Mouse (Mus musculus) left cerebral cortex, adult 18-20 months (tissue): ENCODE data around the gene Arid1a. TPM values are rescaled to one million over a fixed set of nuclear protein-coding genes. Genes with fewer than 3 reads are reported as not detected.
A peak's percentile ranks its signal among the peaks of the same experiment; 100 is the strongest.

Source experiments
- DNase-seq, 2 experiments: peaks; one replicate each; pipeline ENCODE4 v3.0.0; 2021 to 2022; ENCODE audit warnings: low spot score in 2 of 2, mixed read lengths in 1 of 2
- long read RNA-seq, 2 experiments: library from polyadenylated mRNA; stranded (forward); transcript quantifications; one replicate each; pipeline ENCODE4 v2.0.0; 2021
- total RNA-seq, 2 experiments: library from RNA; stranded (reverse); gene quantifications; 2 replicates each; pipeline ENCODE4 v1.2.3; 2021

The Arid1a gene
- 10 to 100 TPM; 83.3 to 86.2 TPM for total RNA-seq
- long read RNA-seq, experiment 1, full-length matches to known transcripts = 5 of 76 reads
- long read RNA-seq, experiment 1, partial matches to known transcripts = 71 of 76 reads
- long read RNA-seq, experiment 1, other reads (novel, unspliced or antisense) = 0 of 76 reads
- long read RNA-seq, experiment 2, partial matches to known transcripts = 15 of 33 reads
- long read RNA-seq, experiment 2, other reads (novel, unspliced or antisense) = 18 of 33 reads

DNA sequence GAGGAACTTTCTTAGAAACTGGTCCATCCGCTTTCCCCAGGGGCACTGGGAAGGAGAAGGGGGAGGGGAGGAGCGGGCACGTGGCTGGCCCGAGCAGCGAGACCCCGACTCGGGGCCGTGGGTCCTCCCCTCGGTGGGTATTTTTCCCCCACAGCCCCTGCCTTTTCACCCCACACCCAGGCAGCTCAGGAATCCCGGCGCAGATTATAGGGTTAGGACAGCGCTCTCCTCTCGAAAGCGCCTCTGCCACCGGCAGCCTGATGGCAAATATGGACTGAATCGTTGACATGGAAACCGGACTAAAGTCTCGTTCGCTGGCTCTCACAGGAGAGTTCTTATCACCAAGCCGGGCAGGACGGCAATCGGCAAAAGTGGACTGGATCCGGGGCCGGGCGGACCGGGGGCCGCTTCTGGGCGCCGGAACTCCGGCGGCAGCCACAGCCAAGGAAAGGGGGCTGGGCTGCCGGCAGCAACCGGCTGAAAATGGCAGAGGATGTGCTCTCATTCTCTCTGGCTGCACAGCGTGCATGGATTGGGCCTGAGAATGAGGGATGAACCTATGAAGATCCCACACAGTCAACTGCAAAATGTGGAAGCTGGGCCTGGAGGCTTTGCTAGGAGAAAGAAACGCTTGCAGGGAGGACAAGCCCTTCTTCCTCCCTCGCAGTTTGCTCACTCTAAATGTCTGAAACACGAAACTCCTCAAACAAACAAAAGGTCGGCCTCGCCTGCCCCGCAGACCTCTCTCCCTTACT lies at the start of gene Arid1a:
TSS of gene Arid1a (minus strand) at position 256 of the 755 bp plus-strand sequence.
- DNase-seq = peak; percentile 88 to 95

DNA sequence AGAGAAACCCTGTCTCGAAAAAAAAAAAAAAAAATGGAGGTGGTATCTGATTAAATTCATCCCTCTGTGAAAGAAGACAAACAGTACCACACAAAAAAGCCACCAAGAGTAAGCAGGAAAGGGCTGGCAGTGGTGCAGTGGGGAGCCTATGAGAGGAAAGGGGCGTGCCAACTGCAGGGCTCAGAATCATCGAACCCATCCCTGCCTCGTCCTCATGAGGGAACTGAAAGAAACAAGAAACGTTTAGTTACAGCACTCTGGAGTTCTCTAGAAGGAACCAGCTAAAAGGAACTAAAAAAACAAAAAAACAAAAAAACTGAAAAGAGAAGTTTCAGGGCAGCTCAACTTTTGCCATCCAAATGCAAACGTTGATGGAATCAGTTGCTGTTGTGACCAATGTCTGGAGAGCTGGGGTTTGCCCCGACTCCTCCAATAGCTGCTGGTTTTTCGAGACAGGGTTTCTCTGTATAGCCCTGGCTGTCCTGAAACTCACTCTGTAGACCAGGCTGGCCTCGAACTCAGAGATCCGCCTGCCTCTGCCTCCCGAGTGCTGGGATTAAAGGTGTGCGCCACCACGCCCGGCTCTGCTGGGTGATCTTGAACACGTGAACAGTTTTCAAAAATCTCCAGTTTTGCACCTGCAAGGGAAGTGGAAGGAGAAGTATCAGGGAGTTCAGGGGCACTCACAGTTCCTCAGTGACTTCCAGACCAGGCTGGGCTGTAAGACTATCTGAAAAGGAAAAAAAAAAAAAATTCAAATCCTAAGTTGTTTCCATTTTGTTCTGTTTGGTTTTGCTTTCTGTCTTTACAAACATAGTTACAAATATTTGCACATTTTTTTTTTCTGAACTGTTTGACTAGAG lies 48.1 kb upstream of the Arid1a start:
- no peak for DNase-seq

DNA sequence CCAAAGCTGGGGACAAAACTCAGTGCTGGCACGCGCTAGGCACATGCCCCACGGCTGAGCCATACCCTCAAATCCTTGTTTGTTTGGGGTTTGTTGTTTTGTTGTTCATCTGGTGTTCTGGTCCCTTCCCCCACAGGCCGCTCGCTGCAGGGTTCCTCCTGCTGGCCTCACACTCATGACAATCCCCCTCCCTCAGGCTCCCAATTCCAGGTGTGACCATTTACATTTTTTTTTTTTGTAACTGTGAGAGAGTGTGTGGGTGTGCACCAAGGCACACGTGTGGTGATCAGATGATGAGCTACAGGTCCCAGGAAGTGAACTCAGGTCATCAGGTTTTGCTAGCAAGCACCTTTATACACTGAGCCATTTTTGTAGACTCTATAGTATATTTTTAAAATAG lies 44.0 kb upstream of the Arid1a start:
- DNase-seq = no peak

DNA sequence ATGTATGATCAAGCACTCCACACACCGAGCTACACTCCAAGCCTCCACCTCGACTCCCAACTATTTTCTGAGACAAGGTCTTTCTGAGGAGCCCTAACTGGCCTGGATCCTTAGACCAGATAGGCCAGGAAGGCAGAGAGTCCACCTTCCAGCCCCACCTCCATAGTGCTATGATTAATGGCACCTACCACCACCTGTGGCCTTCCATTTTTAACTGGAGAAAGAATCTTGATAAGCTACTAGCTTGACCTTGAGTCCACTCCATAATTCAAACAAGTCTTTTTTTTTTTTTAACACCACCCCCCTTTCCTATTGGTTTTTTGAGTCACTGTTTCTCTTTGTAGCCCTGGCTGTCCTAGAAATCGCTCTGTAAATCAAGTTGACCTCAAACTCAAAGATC lies 36.7 kb upstream of the Arid1a start:
- DNase-seq = no peak

DNA sequence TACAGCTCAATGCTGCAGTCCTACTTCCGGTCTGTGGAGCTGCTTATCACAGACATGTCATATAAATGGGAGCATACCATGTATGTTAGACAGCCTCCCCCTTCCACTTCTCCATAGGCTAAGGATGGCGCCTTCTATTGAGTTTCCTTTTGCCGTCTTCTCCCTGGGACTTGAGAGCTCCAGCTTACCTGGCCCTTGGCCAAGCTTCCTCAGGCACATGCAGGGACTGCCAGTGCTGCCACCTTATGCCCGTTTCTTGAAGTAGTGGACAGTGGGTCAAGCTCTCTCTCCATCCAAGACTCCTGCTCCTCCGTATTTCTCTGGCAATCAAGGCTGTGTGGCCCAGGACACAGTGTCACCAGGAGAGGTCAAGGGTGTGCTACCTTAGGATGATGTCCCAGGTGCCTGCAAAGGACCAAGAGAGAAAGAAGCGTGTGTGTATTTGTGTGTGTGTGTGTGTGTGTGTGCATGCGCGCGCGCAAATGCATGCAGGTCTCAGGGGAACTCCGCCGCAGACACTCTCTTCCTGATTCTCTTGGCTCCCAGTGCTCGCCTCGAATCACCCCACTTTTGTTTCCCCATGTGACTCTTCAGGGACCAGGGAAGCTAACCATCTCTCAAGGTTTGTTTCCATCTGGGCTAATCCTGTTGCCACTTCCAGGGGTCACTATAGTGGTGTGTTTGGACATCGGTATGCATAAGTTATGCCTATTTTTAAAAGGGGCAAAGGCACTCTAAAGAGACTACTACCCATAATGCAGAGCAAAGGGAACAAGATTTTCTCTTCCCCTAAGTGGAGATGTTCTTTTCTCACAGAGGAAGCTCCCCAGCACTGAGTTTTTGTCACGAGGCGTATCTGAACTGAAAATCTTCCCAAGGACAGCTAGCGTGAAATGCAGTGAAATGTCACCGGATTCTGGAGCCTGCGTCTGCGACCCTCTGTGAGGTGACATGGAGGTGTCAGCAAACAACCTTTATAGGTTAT lies 18.3 kb upstream of the Arid1a start:
- peak; percentile 52 to 67 for DNase-seq

DNA sequence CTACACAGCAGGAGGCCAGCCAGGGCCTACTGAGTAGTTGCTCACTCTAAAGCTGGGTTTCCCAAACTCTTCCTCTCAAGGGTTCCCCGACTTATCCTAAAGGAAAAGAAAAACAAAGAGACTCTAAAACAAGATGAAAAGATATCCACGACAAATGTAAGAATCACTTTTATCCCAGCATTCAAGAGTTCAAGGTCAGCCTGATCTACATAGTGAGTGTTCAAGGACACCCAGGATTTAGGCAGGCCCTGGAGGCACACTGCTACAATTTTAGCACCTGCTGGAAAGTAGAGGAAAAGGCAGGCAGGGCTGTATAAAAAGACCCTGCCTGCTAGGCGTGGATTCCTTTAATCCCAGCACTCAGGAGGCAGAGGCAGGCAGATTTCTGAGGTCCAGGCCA lies 12.6 kb upstream of the Arid1a start:
- DNase-seq = no peak

DNA sequence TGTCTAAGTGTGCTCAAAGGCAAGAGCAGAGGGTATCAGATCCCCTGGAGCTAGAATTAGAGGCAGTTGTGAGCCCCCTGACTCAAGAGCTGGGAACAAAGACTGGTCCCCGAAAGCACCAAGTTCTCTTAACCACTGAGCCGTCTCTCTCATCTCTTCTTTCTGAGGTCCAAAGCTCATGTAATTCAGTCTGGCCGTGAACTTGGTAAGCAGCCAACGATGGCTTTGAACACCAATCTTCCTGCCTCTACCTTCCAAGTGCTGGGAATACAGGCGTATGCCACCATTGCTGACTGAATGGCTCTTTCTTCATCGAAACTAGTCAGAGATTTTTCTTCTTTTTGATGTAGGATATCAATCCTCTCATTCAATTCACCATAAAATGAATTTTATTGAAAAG lies 6.5 kb upstream of the Arid1a start:
- no peak for DNase-seq

DNA sequence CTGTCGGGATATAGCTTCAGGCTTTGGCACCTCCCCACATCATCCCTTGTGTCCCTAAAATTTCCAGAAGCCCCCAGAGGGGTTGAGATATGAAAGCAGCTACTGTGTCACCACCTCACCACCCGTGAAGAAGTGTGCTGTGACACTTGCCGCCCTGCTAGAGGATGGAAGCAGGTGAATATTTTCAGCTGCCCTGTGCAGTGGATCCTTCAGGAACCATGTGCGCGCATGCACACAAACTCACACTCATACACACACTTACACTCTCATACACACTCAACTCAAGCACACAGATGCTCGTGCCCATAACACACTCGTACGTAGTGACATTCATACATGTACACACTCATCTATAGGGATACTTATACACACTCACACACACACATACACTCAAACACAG lies 3.1 kb upstream of the Arid1a start:
- DNase-seq = no peak

DNA sequence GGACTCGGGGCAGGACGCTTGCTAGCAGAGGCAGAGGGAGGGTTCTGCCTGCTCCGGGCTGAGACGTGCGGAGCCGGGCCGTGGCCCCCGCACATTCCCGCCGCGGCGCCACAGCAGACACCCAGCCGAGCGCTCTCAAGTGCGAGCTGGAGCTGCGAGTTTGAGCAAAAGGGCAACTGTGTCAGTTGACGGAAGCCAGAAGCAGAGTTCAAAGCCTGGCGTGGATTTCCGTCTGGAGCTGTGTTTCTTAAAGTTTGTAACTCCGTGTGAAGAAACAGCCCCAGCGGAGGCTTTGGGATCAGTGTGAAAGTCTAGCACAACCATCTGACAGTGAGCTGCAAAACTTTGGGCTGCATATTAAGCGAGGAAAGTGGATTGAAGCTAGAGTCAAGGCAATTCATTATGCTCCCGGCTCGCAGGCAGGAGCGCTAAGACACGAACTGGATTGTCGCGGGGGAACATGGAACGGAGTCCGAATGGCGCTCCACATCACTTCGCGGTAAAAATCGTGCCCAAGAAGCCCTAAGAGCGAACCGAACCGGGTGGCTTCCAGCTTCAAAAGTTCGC lies 783 bp upstream of the Arid1a start:
- peak; percentile 79 to 89 for DNase-seq

DNA sequence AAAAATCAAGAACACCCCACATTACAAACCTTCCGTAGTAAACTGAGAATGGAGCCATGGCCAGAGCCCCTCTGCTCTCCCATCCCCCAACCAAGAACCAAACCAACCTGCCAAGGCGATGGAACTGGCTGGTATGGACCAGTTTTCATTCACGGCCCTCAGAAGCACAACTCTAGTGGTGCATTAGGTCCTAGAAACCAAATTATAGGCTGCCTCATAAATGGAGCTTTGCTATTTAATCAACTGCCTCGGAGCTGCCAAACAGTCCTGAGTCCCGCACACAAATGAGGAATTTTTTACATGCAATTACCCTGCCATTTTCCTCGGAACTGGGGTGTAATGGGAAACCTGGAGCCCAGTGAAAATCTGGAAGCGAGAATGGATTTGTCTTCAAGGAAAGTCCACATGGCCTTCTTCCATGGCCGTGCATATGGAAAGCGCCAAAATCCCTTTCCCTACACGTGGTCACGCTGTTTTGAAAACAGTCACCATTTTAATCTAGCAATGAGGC lies 653 bp downstream of the Arid1a start:
- no peak for DNase-seq

DNA sequence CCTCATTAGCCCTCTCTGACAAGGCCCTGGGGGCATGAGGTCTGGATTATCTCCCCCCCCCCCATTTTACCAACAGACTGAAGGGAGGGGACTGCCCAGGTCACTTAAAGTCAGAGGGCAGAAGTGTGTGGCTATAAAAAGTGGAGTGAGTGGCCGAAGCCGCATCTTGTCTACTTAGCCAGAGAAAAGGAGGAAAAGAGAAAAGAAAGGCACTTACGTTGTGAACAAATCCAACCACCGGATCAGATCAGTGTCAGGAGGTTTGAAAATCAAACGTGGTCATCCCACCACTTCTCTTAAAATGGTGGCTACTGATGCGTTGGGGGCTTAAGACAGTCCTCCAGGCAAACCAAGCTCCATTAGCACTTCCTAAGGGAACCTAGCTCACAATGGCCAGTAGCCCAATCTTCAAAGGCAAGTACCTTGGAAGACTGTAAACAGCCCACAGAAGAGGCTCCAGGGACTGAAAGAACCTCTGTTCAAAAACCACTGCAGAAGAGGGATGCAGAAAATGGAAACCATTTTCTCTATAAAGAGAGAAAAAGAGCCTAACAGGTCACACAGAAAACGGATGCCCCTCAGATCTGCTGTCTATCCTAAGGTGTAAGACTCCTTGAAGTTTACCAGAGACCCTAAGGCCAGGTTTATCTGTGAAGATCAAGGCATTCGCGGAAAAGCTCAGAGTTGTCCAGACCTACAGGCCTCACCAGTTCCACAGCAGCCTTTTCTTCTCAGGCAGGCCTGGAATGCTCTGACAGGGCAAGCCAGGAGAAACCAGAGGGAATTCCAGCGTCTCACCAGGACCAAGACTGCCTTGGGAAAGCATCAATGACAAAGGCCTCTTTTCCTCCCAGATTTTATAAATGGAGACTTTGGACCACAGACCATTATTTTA lies 1.5 kb downstream of the Arid1a start:
- DNase-seq = no peak

DNA sequence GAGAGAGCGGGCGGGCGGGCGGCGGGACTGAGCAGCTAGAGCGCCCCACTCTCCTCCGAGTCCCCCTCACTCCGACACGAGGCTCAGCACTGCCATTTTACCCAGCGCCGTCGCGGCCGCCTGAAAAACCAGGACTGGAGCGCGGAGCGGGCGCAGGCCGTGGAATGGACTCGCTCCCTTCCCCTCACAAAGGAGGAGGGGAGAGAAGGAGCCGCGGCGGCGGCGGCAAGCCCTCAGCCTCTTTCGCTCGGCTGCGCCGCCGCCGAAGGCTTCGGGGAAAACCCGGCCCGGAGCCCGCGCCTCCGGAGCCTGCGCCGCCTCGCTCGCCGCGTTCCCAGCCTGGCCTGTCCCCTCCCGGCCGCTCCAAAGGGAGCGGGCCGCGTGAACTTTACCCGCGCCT lies 2.3 kb downstream of the Arid1a start:
- peak; percentile 98 to 99 for DNase-seq

DNA sequence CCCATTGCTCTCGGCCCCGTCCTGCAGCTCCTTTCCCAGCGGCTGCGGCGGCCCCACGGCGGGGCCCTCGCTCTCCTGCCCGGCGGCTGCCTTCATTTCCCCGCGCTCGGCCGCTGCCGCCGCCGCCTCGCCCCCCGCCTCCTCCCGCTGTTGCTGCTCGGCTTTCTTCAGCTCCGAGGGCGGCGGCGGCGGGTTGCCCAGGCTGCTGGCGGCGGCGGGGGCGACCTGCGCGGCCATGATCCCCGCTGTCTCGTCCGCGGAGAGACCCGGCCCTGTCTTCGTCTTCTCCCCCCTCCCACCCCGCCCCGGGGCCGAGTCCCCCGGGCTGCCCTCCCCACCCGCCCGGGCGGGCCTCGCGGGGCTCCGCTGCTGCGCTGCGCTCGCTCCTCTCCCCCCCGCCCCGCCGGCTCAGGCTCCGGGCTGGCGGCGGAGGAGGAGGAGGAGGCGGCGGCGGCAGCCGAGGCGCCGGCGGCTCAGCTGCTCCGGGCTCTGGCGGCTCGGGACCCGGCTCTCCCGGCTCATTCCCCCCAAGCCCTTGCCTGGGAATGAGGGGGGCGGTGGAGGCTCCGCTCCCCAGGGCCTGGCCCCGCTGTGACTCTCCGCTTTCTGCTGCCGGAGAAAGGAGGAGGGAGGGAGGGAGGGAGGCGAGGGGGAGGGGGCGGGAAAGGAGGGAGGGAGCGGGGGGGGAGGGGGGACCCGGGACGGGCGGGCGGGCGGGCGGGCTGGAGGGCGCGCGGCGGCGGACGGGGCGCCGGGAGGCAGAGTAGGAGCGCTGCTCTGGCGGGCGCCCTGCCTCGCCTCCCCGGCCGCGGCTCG lies 3.0 kb downstream of the Arid1a start:
- peak; percentile 42 to 67 for DNase-seq

DNA sequence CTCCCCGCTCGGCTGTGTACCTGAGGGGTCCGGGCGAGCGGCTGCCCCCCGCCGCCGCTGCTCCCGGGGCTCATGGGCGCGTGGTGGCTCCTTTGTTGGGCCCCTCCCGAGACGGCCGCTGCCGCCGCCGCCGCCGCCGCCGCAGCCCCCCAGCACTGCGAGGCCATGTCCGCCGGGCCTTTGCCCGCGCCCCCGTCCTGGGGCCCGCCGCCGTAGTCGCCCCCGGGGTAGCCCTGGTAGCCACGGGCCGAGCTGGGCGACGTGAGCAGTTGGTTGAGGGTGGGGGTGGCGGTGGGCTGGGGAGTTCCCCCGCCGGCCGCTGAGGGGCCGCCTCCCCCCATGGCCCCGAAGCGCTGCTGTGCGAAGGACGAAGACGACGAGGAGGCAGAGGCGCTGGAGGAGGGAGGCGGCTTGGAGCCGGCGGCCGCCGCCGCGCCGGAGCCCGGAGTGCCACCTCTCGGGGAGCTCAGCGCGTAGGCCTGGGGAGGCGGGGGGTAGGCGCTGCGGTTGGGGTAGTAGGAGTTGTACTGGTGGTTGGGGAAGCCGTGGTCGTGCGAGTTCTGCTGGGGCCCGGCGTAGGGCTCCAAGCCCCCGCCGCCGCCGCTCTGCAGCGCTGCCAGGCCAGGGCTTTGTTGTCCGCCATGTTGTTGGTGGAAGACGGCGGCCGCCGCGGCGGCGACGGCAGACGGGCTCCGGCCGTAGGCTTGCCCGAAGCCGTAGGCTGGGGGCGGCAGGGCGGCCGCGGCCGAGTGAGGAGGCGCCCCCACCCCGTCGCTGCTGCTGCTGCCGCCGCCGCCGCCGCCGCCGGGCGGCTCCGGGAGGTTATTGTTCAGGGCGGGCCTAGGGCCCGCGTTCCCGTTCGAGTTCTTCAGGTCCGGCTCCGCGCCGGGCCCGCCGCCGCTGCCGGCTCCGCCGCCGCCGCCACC lies 3.9 kb downstream of the Arid1a start:
- DNase-seq = peak; percentile 38 to 55

DNA sequence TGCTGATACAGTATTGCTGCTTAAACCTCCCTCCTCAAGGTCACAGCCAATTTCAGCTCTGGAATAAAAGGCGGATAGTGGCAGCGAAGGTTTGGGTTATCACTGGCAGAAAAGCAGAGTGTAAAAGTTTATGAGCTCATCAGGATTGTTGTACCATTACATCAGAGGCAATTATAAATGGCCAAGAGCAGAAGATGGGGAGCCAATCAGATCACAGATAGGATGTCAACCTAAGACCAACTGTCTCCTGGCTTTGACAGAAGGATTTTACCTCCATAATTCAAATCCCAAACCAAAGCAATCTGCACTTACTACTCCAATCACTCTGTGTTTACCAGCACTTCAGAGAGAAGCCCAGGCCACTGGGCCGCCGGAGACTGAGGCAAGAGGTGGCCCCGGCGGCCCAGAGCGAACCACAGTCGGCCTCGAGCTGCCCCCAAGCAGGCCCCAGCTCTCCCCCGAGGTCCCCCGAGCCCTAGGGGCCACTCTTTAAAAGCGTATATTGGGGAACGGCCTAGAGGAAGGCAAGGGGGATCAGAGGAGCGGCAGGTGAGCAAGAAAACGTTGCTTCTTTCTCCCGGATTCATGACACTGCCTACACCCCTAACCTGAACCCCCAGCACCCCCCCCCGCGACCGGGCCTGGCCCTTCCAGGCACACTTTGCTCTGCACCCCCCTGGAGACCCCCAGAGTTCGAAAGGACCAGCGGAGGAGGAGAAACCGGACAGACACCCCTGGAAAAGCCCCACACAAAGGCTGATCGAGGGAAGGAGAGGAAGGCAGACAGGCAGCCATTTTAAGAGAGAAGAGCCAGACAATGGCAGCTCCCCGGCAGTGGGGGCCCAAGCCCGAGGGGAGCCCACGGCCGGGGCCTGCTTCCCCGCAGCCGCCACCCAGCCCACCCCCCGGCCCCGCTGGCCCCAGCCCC lies 4.8 kb downstream of the Arid1a start:
- DNase-seq = peak in 1 of 2 experiments; percentile 29

DNA sequence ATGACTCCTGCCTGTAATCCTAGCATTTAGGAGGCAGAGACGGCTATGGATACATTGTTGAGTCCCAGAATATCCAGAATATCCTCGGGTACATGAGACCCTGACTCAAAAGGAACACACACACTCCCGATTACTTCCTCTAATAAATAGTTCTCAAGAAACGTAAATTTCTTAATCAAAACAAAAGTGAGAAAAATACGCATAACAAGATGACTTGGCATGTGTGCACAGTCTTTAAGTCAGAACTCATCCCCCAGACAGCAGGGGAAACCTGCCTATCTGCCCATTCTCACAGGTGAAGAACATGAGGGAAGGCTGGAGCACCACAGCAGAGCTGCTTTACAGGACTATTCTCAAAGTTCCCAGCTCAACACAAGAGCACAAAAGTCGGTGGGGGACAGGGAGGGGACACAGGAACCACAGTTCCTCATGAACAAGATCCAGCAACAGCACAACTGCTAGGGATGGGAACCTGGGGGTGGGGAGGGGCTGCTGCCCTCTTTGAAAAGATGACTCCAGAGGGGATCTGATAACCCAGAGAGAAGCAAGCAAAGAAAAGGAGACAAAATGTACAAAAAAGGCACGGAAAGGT lies 6.3 kb downstream of the Arid1a start:
- DNase-seq = no peak
